Mouse (Mus musculus) right cerebral cortex, postnatal 36 days (tissue): ENCODE measurements at regions not wholly inside any gene's neighbourhood (a gene's known extent, or its start where the extent isn't known, plus 50 kb on each side); places are given as distances from the start of the nearest gene placed in this dataset.

ENCODE experiments used
- DNase-seq, 2 experiments: peaks; one replicate each; pipeline ENCODE4 v3.0.0; 2022; ENCODE audit warnings: low spot score in 2 of 2, mixed read lengths in 1 of 2

DNA sequence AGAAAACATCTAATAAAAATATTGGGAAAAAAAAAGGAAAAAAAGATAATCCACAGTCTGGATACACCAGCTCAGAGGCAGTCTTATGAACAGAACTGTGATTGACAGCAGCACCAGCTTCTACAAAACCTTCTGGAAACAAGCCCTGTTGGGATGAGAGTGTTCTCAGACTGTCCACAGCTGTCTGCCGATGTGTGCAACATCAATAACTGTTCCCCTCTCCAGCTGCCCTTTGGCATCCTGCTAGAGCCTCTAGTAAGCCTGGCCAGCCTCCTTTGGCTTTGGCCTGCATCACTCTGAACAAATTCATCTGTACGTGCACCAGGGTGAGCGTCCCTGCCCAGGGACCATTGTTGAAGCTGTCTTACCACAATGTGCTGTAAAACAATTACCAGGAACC, 137.0 kb upstream of the Irs2 start:
- DNase-seq: no peak

GRCm38 (mm10) chr8:11140566-11140965, 132.3 kb upstream of the Irs2 start:
- DNase-seq: no peak

DNA sequence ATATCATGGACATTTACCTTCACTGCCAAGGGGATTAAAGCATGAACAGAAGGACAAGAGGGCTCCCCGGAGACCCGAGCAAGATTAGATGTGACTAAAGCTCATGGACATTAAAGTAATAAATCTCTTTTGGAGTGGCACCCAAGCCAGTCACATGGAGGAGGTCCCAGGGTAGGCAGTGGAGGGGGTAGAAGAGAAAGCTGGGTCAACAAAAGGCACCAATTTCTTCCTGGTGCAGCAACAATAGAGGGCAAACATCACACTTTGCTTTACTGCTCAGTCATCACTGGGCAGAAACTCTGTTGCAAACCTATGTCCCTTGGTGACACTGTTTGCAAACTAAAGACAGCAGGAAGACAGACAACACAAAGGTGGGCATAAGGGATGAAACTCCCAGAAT, 131.0 kb upstream of the Irs2 start:
- DNase-seq: no peak

DNA sequence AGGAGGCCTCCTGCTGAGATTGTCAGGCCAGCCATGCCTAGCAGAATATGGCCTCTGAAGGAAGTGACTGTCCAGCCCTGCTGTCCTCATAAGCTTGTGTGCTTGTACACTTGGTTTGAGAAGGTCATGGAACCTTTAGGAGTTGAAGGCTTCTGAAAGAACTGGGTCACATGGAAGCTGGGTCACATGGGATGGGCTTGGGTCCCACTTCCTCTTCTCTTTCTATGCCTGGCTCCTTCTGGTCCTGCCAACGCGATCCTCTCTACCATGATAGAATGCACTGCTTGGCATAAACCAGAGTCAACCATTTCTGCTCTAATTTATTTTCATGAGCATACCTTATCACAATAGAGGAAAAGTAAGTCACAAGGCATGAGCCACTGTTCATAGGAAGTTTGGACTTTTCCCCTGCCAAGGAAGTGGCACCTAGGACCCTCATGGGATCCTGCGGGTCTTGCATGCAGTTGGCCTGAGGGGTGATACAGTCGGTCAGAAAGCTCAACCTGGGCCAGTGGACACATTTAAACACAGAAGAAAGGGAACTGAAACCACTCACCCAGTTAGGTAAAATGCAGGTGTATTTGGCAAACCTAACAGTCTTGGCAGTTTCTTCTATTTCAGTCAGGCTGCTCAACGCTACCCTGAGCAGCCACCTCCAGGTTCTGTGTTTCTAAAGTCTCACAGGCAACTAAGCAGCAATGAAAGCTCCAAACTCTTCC, 130.2 kb upstream of the Irs2 start:
- DNase-seq: no peak

GRCm38 (mm10) chr8:11136566-11136965, 128.3 kb upstream of the Irs2 start:
- no peak for DNase-seq

DNA sequence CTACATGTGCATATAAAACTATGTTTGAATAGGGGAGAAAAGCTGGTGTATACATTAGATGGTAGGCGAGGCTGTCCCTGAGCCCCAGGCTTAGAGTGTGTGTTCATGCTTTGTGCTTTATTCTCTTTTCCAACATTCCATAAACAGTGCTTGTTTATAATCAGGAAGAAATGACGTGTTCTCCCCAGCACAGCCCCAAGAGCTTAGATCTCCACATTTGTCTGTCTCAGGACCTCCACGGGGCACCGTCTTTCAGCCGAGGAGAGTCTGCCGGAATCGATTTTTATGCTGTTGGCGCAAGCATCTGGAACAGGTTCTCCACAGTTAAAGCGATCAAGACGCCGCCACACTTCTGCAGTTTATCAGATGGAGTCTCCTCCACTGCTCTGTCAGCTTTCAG, 126.9 kb upstream of the Irs2 start:
- DNase-seq: no peak

GRCm38 (mm10) chr8:11134562-11134961, 126.3 kb upstream of the Irs2 start:
- no peak for DNase-seq

- DNase-seq: no peak
Measured at GRCm38 (mm10) chr8:11119030-11119634, 110.9 kb upstream of the Irs2 start.

DNA sequence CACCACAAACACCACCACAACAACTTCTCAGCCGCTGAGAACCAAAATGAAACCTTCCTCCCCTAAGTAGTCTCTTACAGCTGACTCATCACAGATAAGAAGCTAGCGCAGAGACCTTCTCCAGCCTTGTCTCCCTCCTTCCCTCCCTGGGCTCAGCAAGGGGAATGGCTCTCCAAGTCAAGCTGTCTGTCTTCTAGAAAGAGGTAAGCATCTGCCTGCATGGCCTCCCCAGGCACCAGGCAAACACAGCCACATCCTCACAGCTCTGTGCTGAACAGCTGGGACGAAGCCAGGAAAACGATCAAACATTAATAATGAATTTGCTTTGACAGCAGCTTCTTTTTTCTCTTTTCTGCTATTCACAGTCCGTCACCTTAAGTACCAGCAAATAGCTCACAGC, 108.3 kb upstream of the Irs2 start:
- no peak for DNase-seq

DNA sequence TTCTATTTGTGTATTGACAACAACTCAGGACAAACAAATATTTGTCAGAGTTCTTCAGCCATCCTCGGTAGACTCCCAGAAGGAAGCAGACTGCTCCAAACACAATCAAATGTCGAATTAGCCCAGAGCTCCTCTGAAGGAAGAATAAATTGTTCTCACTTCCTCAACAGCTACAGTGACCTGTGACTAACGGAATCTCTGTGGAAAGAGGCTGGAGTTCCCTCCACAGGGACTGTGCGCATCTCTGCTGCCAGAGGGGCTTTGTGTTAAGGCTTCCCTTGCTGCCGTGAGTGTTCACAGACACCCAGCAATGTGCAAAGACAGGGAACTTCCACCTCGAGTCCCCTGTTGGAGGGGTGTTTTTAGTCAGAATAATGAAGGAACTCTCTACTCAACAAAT, 107.0 kb upstream of the Irs2 start:
- DNase-seq: no peak

- DNase-seq: no peak
Measured at GRCm38 (mm10) chr8:11114531-11114930, 106.3 kb upstream of the Irs2 start.

- no peak for DNase-seq
Measured at GRCm38 (mm10) chr8:11112908-11113532, 104.8 kb upstream of the Irs2 start.

DNA sequence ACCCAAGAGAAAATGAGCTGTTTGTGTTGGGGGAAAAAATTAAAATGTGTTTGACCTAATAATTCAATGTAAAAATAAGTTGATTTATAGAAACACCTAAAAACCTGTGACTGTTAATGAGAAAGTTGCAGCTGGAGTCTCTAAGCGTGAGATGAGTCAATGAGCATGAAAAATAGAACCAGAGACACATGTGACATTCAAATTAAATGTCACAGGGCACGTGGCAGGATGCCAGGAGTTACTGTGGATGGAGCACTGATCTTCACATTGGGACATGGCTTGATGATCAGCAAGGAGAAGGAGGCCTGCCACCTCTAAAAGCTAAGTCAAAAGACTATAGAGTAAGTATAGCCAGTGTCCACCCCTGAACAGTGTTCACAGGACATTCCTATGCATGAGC, 103.7 kb upstream of the Irs2 start:
- no peak for DNase-seq

GRCm38 (mm10) chr8:11107435-11107834, 99.2 kb upstream of the Irs2 start:
- DNase-seq: no peak

- DNase-seq: no peak
Measured at GRCm38 (mm10) chr8:11107021-11107420, 98.8 kb upstream of the Irs2 start.

DNA sequence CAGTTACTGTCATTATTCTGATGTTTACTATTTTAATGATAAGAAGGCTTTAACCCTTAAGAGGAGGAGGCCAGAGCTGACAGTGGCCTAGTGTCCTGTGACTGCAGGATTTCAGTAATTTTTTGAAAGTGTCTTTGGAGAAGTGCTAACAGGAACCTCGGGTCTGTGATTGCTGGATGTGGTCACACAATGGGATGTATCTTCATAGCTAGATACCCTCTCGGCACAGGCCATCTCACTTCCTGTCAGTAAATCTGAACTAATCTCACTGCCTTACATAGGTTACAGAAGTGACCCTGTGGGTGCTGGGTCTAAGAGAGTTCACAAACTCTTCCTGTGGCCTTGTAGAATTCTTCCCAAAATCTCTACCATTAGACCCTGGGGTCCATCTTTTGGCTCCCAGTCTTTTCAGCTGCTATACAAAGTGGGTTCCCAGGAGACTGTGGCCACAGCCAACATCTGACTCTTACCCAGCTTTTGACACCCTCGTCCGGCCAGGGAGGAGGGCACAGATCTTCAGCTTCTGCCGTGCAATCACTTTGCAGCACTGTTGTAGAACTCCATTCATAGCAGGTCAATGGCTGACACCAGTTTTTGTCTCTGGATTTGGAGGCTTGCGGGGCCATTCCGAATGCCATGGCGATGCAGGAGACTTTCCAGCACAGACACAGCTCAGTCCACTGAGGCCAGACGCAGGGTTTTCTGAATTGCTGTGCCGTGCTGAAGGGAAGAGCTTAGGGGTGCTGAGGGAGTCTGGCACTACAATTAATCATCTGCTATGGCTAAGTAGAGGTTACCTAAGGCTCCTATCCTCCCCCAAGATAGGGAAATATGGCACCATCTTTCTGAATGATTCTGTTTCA, 95.7 kb upstream of the Irs2 start:
- no peak for DNase-seq

- DNase-seq: no peak
Measured at GRCm38 (mm10) chr8:11100310-11100709, 92.1 kb upstream of the Irs2 start.

- no peak for DNase-seq
Measured at GRCm38 (mm10) chr8:11099591-11099855, 91.3 kb upstream of the Irs2 start.

DNA sequence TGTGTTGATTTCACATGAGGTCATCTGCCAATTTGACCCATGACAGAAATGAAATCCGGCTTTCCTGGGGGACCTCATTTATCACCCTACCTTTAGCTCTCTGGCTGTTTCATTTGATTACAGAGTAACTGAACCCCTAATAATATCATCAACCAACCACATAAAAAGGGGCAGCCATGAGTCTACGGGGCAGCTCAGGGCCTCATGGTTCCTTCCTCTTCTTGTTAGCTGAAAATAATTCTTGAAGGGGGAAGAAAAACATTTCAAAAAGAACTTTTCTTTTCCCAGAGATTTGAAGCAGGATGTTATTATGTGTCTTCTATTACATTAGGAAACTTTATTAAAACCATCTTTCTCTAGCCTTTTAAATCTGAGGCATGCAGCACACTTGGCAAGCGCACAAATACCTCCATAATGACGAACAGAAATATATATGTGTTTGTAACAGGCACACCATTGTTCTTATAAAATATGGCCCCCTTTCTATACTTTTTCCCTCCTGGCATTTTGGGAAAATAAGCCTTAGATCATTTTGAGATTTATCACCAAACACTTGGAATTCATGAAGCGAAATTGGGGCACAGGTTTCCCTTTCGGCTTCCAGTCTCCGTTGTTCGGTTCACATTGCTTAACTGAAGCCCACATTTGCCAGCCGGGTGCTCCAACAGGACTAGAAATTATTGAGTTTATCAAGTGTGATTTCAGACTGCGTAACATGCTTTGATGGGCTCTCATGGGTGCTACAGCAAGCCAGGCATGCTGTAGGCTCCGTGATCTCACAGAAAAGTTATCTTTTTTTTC, 90.7 kb upstream of the Irs2 start:
- DNase-seq: no peak

DNA sequence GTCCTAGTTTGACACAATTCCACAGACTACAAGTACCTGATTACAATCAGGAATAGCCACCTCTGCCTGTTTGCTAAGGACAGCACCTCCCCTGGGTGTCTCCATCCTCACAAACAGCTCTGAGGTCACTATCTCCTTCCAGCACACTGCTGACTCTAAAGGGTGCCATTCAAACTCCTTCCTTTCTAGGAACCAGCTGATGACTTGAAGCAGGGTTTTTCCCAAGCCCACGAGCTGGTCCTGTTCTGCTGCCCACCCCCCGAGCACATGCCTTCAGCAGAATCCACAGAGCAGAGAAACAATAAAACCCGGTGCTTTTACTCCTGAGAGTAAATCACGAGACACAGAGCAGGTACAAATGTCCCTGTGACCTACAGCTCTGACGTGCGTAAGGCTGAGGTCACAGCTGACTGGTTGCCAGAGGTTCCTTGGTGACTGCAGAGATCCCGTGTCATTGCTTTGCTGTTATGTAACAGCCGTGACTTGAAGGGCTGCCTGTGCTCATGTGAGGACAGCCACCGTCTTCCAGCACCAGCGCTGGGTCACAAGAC, 90.0 kb upstream of the Irs2 start:
- no peak for DNase-seq

- no peak for DNase-seq
Measured at GRCm38 (mm10) chr8:11097813-11098212, 89.6 kb upstream of the Irs2 start.

DNA sequence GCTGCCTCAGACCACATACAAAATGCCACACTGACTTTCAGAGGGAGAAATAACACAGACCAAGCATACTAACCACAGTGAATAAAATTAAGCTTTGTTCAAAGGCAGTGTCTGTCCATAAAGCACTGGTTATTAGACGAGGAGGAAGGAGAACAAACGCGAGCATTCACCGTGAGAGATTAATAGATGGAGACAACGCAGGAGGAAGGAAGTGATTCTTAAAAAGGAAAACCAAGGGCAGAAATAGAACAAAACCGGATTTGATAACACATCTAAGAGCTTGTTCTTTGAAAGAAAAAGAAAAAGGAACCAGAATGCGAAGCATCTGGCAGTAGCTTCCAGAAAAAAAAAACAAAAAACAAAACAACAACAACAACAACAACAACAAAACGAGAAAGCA, 86.3 kb upstream of the Irs2 start:
- no peak for DNase-seq
